Mouse (Mus musculus) liver, embryonic 14.5 days (tissue): Measurements from ENCODE around the gene Gpr4. TPM values are rescaled to one million over a fixed set of nuclear protein-coding genes. Genes with fewer than 3 reads are reported as not detected.

ENCODE experiments used
- ATAC-seq: fragments of 200-750 bp; cut with Nextera tagmentation; 2 replicates; pipeline ENCODE4 v1.8.0; 2017; ENCODE audit warnings: moderate number of reproducible peaks, mild to moderate bottlenecking, moderate library complexity; ENCODE audit not compliant: insufficient read depth
- DNase-seq, 3 experiments: peaks; one replicate each; pipeline ENCODE4 v3.0.0-alpha.2; 2012 to 2013; ENCODE audit warnings: low read depth in 3 of 3, low spot score in 3 of 3
- H3K27ac ChIP-seq: fragments of 300-500 bp; sonication (generic); 2 replicates; pipeline ENCODE4 v1.5.1; 2014; ENCODE audit warnings: moderate library complexity, mild to moderate bottlenecking, control low read depth, inconsistent platforms
- H3K27me3 ChIP-seq: fragments of 300-500 bp; sonication (generic); 2 replicates; pipeline ENCODE4 v1.6.1; 2014; ENCODE audit warnings: mild to moderate bottlenecking, low read length, moderate library complexity; ENCODE audit not compliant: control insufficient read depth, insufficient read depth
- H3K36me3 ChIP-seq: fragments of 300-500 bp; sonication (generic); replicated peaks from 2 replicates; pipeline ENCODE4 v1.6.1; 2014; ENCODE audit warnings: low read depth; ENCODE audit not compliant: control insufficient read depth, insufficient read depth
- H3K4me1 ChIP-seq, 2 experiments: fragments of 200-500 bp in 1 of 2; fragments of 300-500 bp in 1 of 2; sonication (generic) in 1 of 2; replicated peaks; 2 replicates each; pipeline ENCODE4 v1.6.1; 2012 to 2014; ENCODE audit warnings: antibody characterized with exemption in 1 of 2, inconsistent platforms in 1 of 2, low read length in 1 of 2; ENCODE audit not compliant: control insufficient read depth in 2 of 2, insufficient read depth in 2 of 2
- H3K4me2 ChIP-seq: fragments of 300-500 bp; sonication (generic); 2 replicates; pipeline ENCODE4 v1.6.1; 2014; ENCODE audit warnings: low read depth, mild to moderate bottlenecking, control low read depth, moderate library complexity
- H3K4me3 ChIP-seq, 2 experiments: fragments of 200-500 bp in 1 of 2; fragments of 300-500 bp in 1 of 2; sonication (generic) in 1 of 2; 2 replicates each; pipeline ENCODE4 v1.5.1; 2012 to 2014; ENCODE audit warnings: low read depth in 2 of 2, low read length in 2 of 2, mild to moderate bottlenecking in 2 of 2, control low read depth in 1 of 2, inconsistent platforms in 1 of 2, moderate library complexity in 1 of 2; ENCODE audit not compliant: insufficient read depth in 1 of 2
- H3K9ac ChIP-seq: fragments of 300-500 bp; sonication (generic); replicated peaks from 2 replicates; pipeline ENCODE4 v1.6.1; 2014; ENCODE audit warnings: mild to moderate bottlenecking, control low read depth, moderate library complexity
- H3K9me3 ChIP-seq: fragments of 300-500 bp; sonication (generic); 2 replicates; pipeline ENCODE4 v1.6.1; 2016; ENCODE audit warnings: low read length, mixed read lengths; ENCODE audit not compliant: control insufficient read depth
- CTCF ChIP-seq: IDR thresholded peaks from 2 replicates; pipeline ENCODE4 v1.5.1; 2016; ENCODE audit warnings: antibody characterized with exemption, low read depth, control low read depth
- EP300 ChIP-seq: IDR thresholded peaks from 2 replicates; pipeline ENCODE4 v1.6.1; 2016; ENCODE audit warnings: antibody characterized with exemption, low read depth
- WGBS: fragments of 180-500 bp; shearing (Covaris S2); extraction: QIAGEN DNeasy Blood & Tissue Kit; methylation state at CpG from one replicate; pipeline ENCODE4 v1.1.7; 2014; ENCODE audit not compliant: insufficient replicate concordance; 5-methylcytosine and 5-hydroxymethylcytosine counted together
- polyA plus RNA-seq, 2 experiments: library from polyadenylated mRNA; depleted of rRNA in 1 of 2; stranded (reverse) in 1 of 2; unstranded in 1 of 2; fragments of >200 nt; fragmentation: Nextera tagmentation in 1 of 2; extraction: Ambion mirVana in 1 of 2; gene quantifications; 2 replicates each; pipeline versions ENCODE4 v1.2.1 to v1.2.3; 2012 to 2014

Gpr4 gene
- polyA plus RNA-seq, 2 experiments: 0.10 to 0.35 TPM

DNA sequence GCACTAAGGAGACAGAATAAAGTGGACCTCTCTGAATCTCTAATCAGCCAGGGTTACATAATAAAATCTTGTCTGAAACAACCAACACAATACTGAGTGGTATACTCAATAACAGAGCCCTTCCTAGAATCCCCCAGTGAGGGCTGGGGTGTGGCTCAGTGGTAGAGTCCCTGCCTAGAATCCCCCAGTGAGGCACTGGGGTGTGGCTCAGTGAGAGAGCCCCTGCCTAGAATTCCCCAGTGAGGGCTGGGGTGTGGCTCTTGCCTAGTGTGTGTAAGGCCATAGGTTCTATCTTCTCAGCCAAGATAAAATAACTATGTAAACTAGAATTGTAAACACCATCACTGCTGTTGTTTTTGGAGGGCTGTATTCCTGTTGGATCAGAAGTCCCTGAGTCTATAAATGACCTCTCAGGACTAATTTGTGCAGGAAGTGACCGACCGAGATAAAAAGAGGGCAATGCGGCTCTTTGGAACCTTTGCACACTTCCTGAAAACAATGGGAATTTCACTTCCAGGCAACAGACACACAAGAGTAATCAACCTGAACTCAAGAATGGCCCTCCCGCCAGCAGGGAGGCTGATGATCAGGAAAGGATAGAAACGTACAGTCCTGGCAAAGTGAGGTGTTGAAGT lies 1.2 kb upstream of the Gpr4 start:
- 43% methylated on average over 5 of the region's 5 CpGs for WGBS
- H3K27me3 ChIP-seq: peaks cover 34% of the 10 kb centered on the region
- no peak for ATAC-seq

DNA sequence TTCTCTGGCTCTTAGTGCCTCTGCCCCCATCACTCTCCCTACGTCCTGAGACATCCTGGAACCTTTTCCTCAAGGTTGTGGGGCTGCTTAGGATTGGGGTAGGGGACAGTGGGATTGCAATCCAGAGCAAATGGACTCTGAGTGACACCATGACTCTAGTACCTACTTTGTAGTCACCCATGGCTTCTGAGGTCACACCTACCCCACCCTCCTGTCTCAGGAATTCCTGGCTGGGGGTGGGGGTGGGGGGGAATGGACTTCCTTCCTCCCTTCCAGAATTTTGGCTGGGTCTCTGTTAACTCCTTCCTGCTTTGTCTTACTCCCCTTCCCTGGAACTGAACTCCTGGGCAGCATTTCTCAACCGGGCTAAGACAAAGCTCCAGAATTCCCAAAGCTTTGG lies 1.0 kb downstream of the Gpr4 start:
- Histone ChIP-seq H3K9ac (no peak overlapping the region), H3K27me3 (peaks cover 37% of the 10 kb centered on the region), H3K27ac (no peak overlapping the region), H3K4me2 (no peak overlapping the region), H3K36me3 (no peaks in the 10 kb centered on the region), H3K4me3 (no peak overlapping the region), H3K9me3 (no peaks in the 10 kb centered on the region; the same call in 1 of the 2 replicates), H3K4me1 (no peaks in the 10 kb centered on the region; a peak in 2 of 4 replicates)
- TF ChIP-seq EP300: no peak
- TF ChIP-seq CTCF: no peak
- no peak for ATAC-seq
- WGBS: 45% methylated on average over 2 of the region's 2 CpGs
- DNase-seq: no peak

More for the DNA sequence above, 1.2 kb upstream of the Gpr4 start:
- no peak for DNase-seq
- H3K9me3 ChIP-seq: no peaks in the 10 kb centered on the region; the same call in 1 of the 2 replicates
- TF ChIP-seq CTCF: no peak
- TF ChIP-seq EP300: no peak
- H3K9ac ChIP-seq: no peak overlapping the region
- H3K4me2 ChIP-seq: no peak overlapping the region
- no peak overlapping the region for H3K27ac ChIP-seq
- no peak overlapping the region for H3K4me3 ChIP-seq
- H3K36me3 ChIP-seq: no peaks in the 10 kb centered on the region
- no peaks in the 10 kb centered on the region; a peak in 1 of 4 replicates for H3K4me1 ChIP-seq

DNA sequence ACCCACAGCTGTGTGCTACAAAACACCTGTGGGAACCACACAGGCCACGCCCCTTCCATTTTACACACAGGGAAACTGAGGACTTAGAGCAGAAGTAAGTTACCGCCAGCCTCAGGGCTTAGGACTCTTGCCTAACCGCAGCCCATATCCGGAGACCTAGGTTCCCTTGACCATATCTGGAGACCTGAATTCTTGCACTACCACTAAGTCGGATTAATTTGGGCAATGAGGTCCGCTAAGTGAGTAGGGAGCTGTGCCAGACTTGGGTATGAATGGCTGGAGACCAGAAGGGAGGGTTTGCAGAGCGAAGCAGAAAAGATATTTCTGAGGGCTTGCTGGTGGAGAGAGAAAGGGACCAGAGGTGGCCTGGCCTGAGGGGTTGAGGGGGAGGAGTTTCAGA lies 2.0 kb downstream of the Gpr4 start:
- H3K27ac ChIP-seq: no peak overlapping the region
- no peaks in the 10 kb centered on the region; a peak in 2 of 4 replicates for H3K4me1 ChIP-seq
- no peaks in the 10 kb centered on the region; the same call in 1 of the 2 replicates for H3K9me3 ChIP-seq
- no peak overlapping the region for H3K4me2 ChIP-seq
- peaks cover 37% of the 10 kb centered on the region for H3K27me3 ChIP-seq
- TF ChIP-seq CTCF: no peak
- TF ChIP-seq EP300: no peak
- H3K9ac ChIP-seq: no peak overlapping the region
- WGBS: 47% methylated on average over 7 of the region's 7 CpGs
- DNase-seq (no peak), ATAC-seq (no peak)
- no peaks in the 10 kb centered on the region for H3K36me3 ChIP-seq
- H3K4me3 ChIP-seq: no peak overlapping the region

DNA sequence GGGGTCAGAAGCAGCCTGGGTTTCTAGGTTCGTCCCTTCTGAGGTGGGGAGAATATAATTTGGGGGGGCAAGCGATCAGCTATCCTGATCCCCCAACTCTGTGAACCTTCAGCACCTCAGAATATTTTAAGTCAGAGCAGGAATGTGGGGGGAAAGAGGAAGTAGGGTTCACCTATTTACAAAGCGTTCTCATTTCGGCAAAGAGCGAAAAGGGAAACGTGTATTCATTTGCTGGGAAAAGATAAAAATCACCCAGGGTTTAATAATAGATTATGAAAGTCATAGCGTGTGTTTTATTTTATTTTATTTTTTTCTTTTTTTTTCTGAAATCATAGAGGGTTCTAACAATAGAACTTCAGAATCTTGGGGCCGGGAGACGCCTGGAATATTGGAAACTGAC lies 2.6 kb downstream of the Gpr4 start:
- TF ChIP-seq EP300 (no peak), CTCF (no peak)

DNA sequence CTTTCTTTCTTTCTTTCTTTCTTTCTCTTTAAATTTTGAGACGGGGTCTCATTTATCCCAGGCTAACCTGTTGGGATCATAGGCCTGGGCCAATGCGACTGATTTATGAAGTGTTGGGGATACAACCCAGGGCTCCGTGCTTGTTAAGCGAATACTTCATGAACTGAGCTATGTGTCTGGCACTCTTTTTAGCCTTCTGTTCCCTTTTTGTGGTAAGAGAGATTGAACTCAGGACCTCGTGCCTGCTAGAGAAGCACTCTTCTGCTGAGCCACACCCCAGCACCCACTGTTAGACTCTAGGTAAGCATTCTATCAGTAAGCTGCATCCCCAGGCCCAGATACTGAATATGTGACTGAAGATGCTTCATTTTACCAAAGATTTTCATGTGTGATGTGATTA lies 5.2 kb downstream of the Gpr4 start:
- 21% methylated on average over 5 of the region's 5 CpGs for WGBS
- no peak for ATAC-seq
- H3K36me3 ChIP-seq: no peaks in the 10 kb centered on the region
- no peak overlapping the region for H3K4me2 ChIP-seq
- H3K27ac ChIP-seq: no peak overlapping the region
- no peak overlapping the region for H3K9ac ChIP-seq
- peaks cover 24% of the 10 kb centered on the region for H3K27me3 ChIP-seq
- H3K9me3 ChIP-seq: no peaks in the 10 kb centered on the region
- TF ChIP-seq EP300 (no peak), CTCF (no peak)
- no peaks in the 10 kb centered on the region; a peak in 1 of 4 replicates for H3K4me1 ChIP-seq
- no peak for DNase-seq
- H3K4me3 ChIP-seq: no peak overlapping the region

More for the DNA sequence above, 2.6 kb downstream of the Gpr4 start:
- no peak overlapping the region for H3K27ac ChIP-seq
- H3K27me3 ChIP-seq: peaks cover 37% of the 10 kb centered on the region
- ATAC-seq (no peak), DNase-seq (no peak)
- no peak overlapping the region for H3K4me2 ChIP-seq
- 30% methylated on average over 9 of the region's 9 CpGs for WGBS
- no peak overlapping the region for H3K9ac ChIP-seq
- no peaks in the 10 kb centered on the region for H3K36me3 ChIP-seq
- no peaks in the 10 kb centered on the region; a peak in 2 of 4 replicates for H3K4me1 ChIP-seq
- H3K9me3 ChIP-seq: no peaks in the 10 kb centered on the region; the same call in 1 of the 2 replicates
- H3K4me3 ChIP-seq: no peak overlapping the region
